Mouse (Mus musculus) C2C12 (cell line): ENCODE results near the gene Gpx2. TPM values are rescaled to one million over a fixed set of nuclear protein-coding genes. Genes with fewer than 3 reads are reported as not detected.

Source experiments
- H3K27me3 ChIP-seq: one replicate; pipeline ENCODE4 v1.6.1; 2011; ENCODE audit not compliant: control insufficient read depth, insufficient read depth, insufficient read length
- H3K36me3 ChIP-seq: one replicate; pipeline ENCODE4 v1.6.1; 2011; ENCODE audit not compliant: control insufficient read depth, insufficient read depth
- H3K4me3 ChIP-seq: one replicate; pipeline ENCODE4 v1.5.1; 2011; ENCODE audit warnings: mild to moderate bottlenecking, control low read depth; ENCODE audit not compliant: poor library complexity, insufficient read depth, severe bottlenecking
- H3K79me2 ChIP-seq: one replicate; pipeline ENCODE4 v1.6.1; 2011; ENCODE audit not compliant: control insufficient read depth, insufficient read depth
- H3K79me3 ChIP-seq: one replicate; pipeline ENCODE4 v1.6.1; 2011; ENCODE audit warnings: low read depth, control low read depth
- H3ac ChIP-seq: one replicate; pipeline ENCODE3; 2011; ENCODE audit warnings: low read depth; ENCODE audit not compliant: control insufficient read depth, insufficient read length
- CEBPB ChIP-seq: IDR thresholded peaks from one replicate; pipeline ENCODE4 v1.6.1; 2011; ENCODE audit warnings: low read depth, mild to moderate bottlenecking, control low read depth, moderate library complexity
- CTCF ChIP-seq: IDR thresholded peaks from one replicate; pipeline ENCODE4 v1.5.1; 2011; ENCODE audit not compliant: control insufficient read depth, insufficient read depth, insufficient read length
- FOSL1 ChIP-seq: IDR thresholded peaks from one replicate; pipeline ENCODE4 v1.8.0; 2011; ENCODE audit warnings: mild to moderate bottlenecking, low read length; ENCODE audit not compliant: poor library complexity, insufficient read depth, severe bottlenecking
- MAX ChIP-seq: IDR thresholded peaks from one replicate; pipeline ENCODE4 v1.6.1; 2011; ENCODE audit warnings: mild to moderate bottlenecking, control low read depth
- MYOD1 ChIP-seq: IDR thresholded peaks from one replicate; pipeline ENCODE4 v1.6.1; 2011; ENCODE audit warnings: low read depth; ENCODE audit not compliant: control insufficient read depth, insufficient read length
- MYOG ChIP-seq: IDR thresholded peaks from one replicate; pipeline ENCODE4 v1.6.1; 2011; ENCODE audit not compliant: control insufficient read depth, insufficient read length; ENCODE audit errors: extremely low read depth
- USF1 ChIP-seq: IDR thresholded peaks from one replicate; pipeline ENCODE4 v1.6.1; 2011; ENCODE audit warnings: low read depth, mild to moderate bottlenecking, control low read depth, moderate library complexity
- polyA plus RNA-seq: library from polyadenylated mRNA; unstranded; fragments of >200 nt; fragmentation: generic; extraction: Trizol; gene quantifications from one replicate; pipeline ENCODE4 v1.2.1, GENCODE M21; 2012; ENCODE audit warnings: missing spikeins

The Gpx2 gene
- polyA plus RNA-seq, 1 experiment = not detected

- Histone ChIP-seq H3K79me3 (no peaks in the 10 kb centered on the region), H3K4me3 (no peak overlapping the region), H3K79me2 (no peaks in the 10 kb centered on the region), H3K36me3 (no peaks in the 10 kb centered on the region), H3K27me3 (no peaks in the 10 kb centered on the region), H3ac (no peak overlapping the region)
- TF ChIP-seq USF1 (no peak), MYOD1 (no peak), FOSL1 (no peak), MAX (no peak), CTCF (no peak), MYOG (no peak), CEBPB (no peak)
These were observed 14.5 kb downstream of the Gpx2 start for GRCm38 (mm10) chr12:76780639-76781468.

GRCm38 (mm10) chr12:76779951-76780350, 15.4 kb downstream of the Gpx2 start:
- Histone ChIP-seq H3K4me3 (no peak overlapping the region), H3K36me3 (no peaks in the 10 kb centered on the region), H3K27me3 (no peaks in the 10 kb centered on the region), H3ac (no peak overlapping the region), H3K79me2 (no peaks in the 10 kb centered on the region), H3K79me3 (no peaks in the 10 kb centered on the region)
- TF ChIP-seq CTCF (no peak), CEBPB (no peak), USF1 (no peak), FOSL1 (no peak), MYOD1 (no peak), MAX (no peak), MYOG (no peak)

GRCm38 (mm10) chr12:76778305-76779083, 16.9 kb downstream of the Gpx2 start:
- Histone ChIP-seq H3K27me3 (no peaks in the 10 kb centered on the region), H3K36me3 (no peaks in the 10 kb centered on the region), H3K4me3 (no peak overlapping the region), H3K79me3 (no peaks in the 10 kb centered on the region), H3K79me2 (no peaks in the 10 kb centered on the region), H3ac (no peak overlapping the region)
- TF ChIP-seq CTCF (no peak), CEBPB (no peak), FOSL1 (no peak), MYOD1 (no peak), USF1 (no peak), MYOG (no peak), MAX (no peak)

GRCm38 (mm10) chr12:76777845-76778244, 17.5 kb downstream of the Gpx2 start:
- Histone ChIP-seq H3K79me2 (no peaks in the 10 kb centered on the region), H3K4me3 (no peak overlapping the region), H3ac (no peak overlapping the region), H3K27me3 (no peaks in the 10 kb centered on the region), H3K79me3 (no peaks in the 10 kb centered on the region), H3K36me3 (no peaks in the 10 kb centered on the region)
- TF ChIP-seq MYOG = no peak
- no peak for TF ChIP-seq USF1
- TF ChIP-seq CTCF = no peak
- no peak for TF ChIP-seq FOSL1
- no peak for TF ChIP-seq MYOD1
- TF ChIP-seq MAX = no peak
- no peak for TF ChIP-seq CEBPB

GRCm38 (mm10) chr12:76776898-76777297, 18.5 kb downstream of the Gpx2 start:
- no peaks in the 10 kb centered on the region for H3K79me2 ChIP-seq
- no peaks in the 10 kb centered on the region for H3K36me3 ChIP-seq
- no peak overlapping the region for H3ac ChIP-seq
- no peak for TF ChIP-seq MAX
- no peak for TF ChIP-seq MYOG
- TF ChIP-seq USF1 = no peak
- TF ChIP-seq CTCF = no peak
- TF ChIP-seq CEBPB = no peak
- TF ChIP-seq MYOD1 = no peak
- TF ChIP-seq FOSL1 = no peak
- no peak overlapping the region for H3K4me3 ChIP-seq
- H3K79me3 ChIP-seq = no peaks in the 10 kb centered on the region
- H3K27me3 ChIP-seq = no peaks in the 10 kb centered on the region
